Mouse (Mus musculus): ENCODE measurements at regions not wholly inside any gene's neighbourhood (a gene's known extent, or its start where the extent isn't known, plus 50 kb on each side); places are given as distances from the start of the nearest gene placed in this dataset.

GRCm38 (mm10) chr14:105800142-105800925 is 96.3 kb downstream of the Spry2 start:
- DNase-seq (ENCODE audit: low spot score) (no peak), ATAC-seq (ENCODE audit: insufficient read depth, low FRiP score, low TSS enrichment) (no peak)
- Histone ChIP-seq H3K36me3 (ENCODE audit: control insufficient read depth, insufficient read depth, low read length) (no peaks in the 10 kb centered on the region), H3K27ac (ENCODE audit: low read depth, low read length) (no peak overlapping the region), H3K9ac (ENCODE audit: low read length) (no peak overlapping the region), H3K9me3 (ENCODE audit: control insufficient read depth, low read length) (no peaks in the 10 kb centered on the region), H3K4me3 (ENCODE audit: low read depth, low read length) (no peak overlapping the region), H3K4me1 (ENCODE audit: control insufficient read depth, insufficient read depth, low read length) (no peaks in the 10 kb centered on the region), H3K27me3 (ENCODE audit: control insufficient read depth, insufficient read depth, low read length) (no peaks in the 10 kb centered on the region), H3K4me2 (ENCODE audit: low read depth) (no peak overlapping the region)
- WGBS, result 87% methylated on average over 13 of the region's 13 CpGs

GRCm38 (mm10) chr14:105799401-105799861 is 97.2 kb downstream of the Spry2 start:
- Histone ChIP-seq H3K9me3 (ENCODE audit: control insufficient read depth, low read length) (no peaks in the 10 kb centered on the region), H3K4me1 (ENCODE audit: control insufficient read depth, insufficient read depth, low read length) (no peaks in the 10 kb centered on the region), H3K4me2 (ENCODE audit: low read depth) (no peak overlapping the region), H3K9ac (ENCODE audit: low read length) (no peak overlapping the region), H3K27me3 (ENCODE audit: control insufficient read depth, insufficient read depth, low read length) (no peaks in the 10 kb centered on the region), H3K4me3 (ENCODE audit: low read depth, low read length) (no peak overlapping the region), H3K27ac (ENCODE audit: low read depth, low read length) (no peak overlapping the region), H3K36me3 (ENCODE audit: control insufficient read depth, insufficient read depth, low read length) (no peaks in the 10 kb centered on the region)
- DNase-seq (ENCODE audit: low spot score), result no peak
- WGBS, result 27% methylated on average over 3 of the region's 3 CpGs
- no peak for ATAC-seq (ENCODE audit: insufficient read depth, low FRiP score, low TSS enrichment)

DNA sequence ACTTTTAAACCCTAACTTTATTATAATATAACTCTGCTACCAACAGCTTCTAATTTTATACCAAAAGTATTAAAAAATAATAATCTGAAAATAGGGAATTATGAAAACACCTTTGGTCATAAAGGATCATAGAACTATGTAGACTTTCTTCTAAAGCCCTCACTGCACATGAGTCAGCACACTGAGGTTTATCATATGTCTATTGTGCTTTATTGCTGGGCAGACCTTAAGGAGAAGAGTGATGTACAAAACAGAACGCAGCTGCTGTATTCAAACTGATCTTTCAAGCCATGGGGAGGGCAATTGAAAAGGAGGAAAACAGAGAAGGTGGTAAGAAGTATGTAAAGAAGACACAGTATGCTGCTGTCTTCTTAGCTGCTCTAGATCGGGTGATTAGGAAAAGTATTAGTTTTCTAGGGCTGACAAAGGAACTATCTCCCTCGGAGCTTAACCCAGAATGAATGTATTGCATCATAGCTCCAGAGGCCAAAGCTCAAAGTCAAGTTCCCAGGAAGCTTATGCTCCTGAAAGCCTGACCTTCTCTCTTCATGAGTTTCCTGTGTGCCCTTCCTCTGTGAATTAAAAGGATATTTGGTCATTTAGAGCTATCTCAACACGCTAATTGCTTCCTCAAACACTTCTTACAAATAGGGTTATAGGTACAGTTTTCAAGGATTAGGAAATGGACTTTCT is 103.5 kb downstream of the Spry2 start:
- WGBS, result 88% methylated on average over 4 of the region's 4 CpGs
- no peaks in the 10 kb centered on the region for H3K9me3 ChIP-seq (ENCODE audit: control insufficient read depth, low read length)
- no peak for DNase-seq (ENCODE audit: low spot score)
- no peaks in the 10 kb centered on the region for H3K36me3 ChIP-seq (ENCODE audit: control insufficient read depth, insufficient read depth, low read length)
- ATAC-seq (ENCODE audit: insufficient read depth, low FRiP score, low TSS enrichment), result no peak
- H3K4me3 ChIP-seq (ENCODE audit: low read depth, low read length), result no peak overlapping the region
- H3K27me3 ChIP-seq (ENCODE audit: control insufficient read depth, insufficient read depth, low read length), result no peaks in the 10 kb centered on the region
- no peak overlapping the region for H3K4me2 ChIP-seq (ENCODE audit: low read depth)
- no peak overlapping the region for H3K27ac ChIP-seq (ENCODE audit: low read depth, low read length)
- no peaks in the 10 kb centered on the region for H3K4me1 ChIP-seq (ENCODE audit: control insufficient read depth, insufficient read depth, low read length)
- H3K9ac ChIP-seq (ENCODE audit: low read length), result no peak overlapping the region

- H3K27ac ChIP-seq (ENCODE audit: low read depth, low read length), result no peak overlapping the region
- DNase-seq (ENCODE audit: low spot score), result no peak
- H3K4me3 ChIP-seq (ENCODE audit: low read depth, low read length), result no peak overlapping the region
- H3K27me3 ChIP-seq (ENCODE audit: control insufficient read depth, insufficient read depth, low read length), result no peaks in the 10 kb centered on the region
- 80% methylated on average over 4 of the region's 4 CpGs for WGBS
- no peak for ATAC-seq (ENCODE audit: insufficient read depth, low FRiP score, low TSS enrichment)
- H3K36me3 ChIP-seq (ENCODE audit: control insufficient read depth, insufficient read depth, low read length), result no peaks in the 10 kb centered on the region
- H3K9ac ChIP-seq (ENCODE audit: low read length), result no peak overlapping the region
- no peaks in the 10 kb centered on the region for H3K4me1 ChIP-seq (ENCODE audit: control insufficient read depth, insufficient read depth, low read length)
- H3K9me3 ChIP-seq (ENCODE audit: control insufficient read depth, low read length), result no peaks in the 10 kb centered on the region
- no peak overlapping the region for H3K4me2 ChIP-seq (ENCODE audit: low read depth)
Measured at GRCm38 (mm10) chr14:105790441-105790840, 106.2 kb downstream of the Spry2 start.

- DNase-seq (ENCODE audit: low spot score) (no peak), ATAC-seq (ENCODE audit: insufficient read depth, low FRiP score, low TSS enrichment) (no peak)
- no peak overlapping the region for H3K9ac ChIP-seq (ENCODE audit: low read length)
- H3K27ac ChIP-seq (ENCODE audit: low read depth, low read length), result no peak overlapping the region
- H3K4me1 ChIP-seq (ENCODE audit: control insufficient read depth, insufficient read depth, low read length), result no peaks in the 10 kb centered on the region
- WGBS, result 86% methylated on average over 5 of the region's 5 CpGs
- no peak overlapping the region for H3K4me3 ChIP-seq (ENCODE audit: low read depth, low read length)
- H3K27me3 ChIP-seq (ENCODE audit: control insufficient read depth, insufficient read depth, low read length), result no peaks in the 10 kb centered on the region
- no peaks in the 10 kb centered on the region for H3K9me3 ChIP-seq (ENCODE audit: control insufficient read depth, low read length)
- H3K4me2 ChIP-seq (ENCODE audit: low read depth), result no peak overlapping the region
- H3K36me3 ChIP-seq (ENCODE audit: control insufficient read depth, insufficient read depth, low read length), result no peaks in the 10 kb centered on the region
Measured at GRCm38 (mm10) chr14:105783428-105783827, 113.2 kb downstream of the Spry2 start.

DNA sequence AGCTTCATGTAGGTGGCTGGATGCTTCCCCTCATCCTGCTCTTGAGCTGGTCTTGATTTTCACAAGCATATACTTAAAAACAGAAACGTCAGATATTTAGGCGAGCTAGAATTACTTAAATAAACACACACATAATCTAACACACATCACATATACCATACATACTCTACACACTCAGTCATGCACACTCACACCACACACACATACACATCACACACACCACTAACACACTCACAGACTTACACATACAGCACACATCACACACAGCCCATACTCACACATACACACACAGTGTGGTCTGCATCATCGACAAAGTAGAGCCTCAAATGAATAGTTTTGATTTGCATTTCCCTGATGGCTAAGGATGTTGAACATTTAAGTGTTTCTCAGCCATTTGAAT is 116.9 kb downstream of the Spry2 start:
- H3K4me1 ChIP-seq (ENCODE audit: control insufficient read depth, insufficient read depth, low read length), result no peaks in the 10 kb centered on the region
- 88% methylated on average over 3 of the region's 3 CpGs for WGBS

GRCm38 (mm10) chr14:105779349-105779748 is 117.3 kb downstream of the Spry2 start:
- Histone ChIP-seq H3K27ac (ENCODE audit: low read depth, low read length) (no peak overlapping the region), H3K4me3 (ENCODE audit: low read depth, low read length) (no peak overlapping the region), H3K4me2 (ENCODE audit: low read depth) (no peak overlapping the region), H3K9me3 (ENCODE audit: control insufficient read depth, low read length) (no peaks in the 10 kb centered on the region), H3K4me1 (ENCODE audit: control insufficient read depth, insufficient read depth, low read length) (no peaks in the 10 kb centered on the region), H3K36me3 (ENCODE audit: control insufficient read depth, insufficient read depth, low read length) (no peaks in the 10 kb centered on the region), H3K27me3 (ENCODE audit: control insufficient read depth, insufficient read depth, low read length) (no peaks in the 10 kb centered on the region), H3K9ac (ENCODE audit: low read length) (no peak overlapping the region)
- WGBS, result 88% methylated on average over 4 of the region's 4 CpGs
- DNase-seq (ENCODE audit: low spot score), result no peak
- ATAC-seq (ENCODE audit: insufficient read depth, low FRiP score, low TSS enrichment), result no peak

More for the DNA sequence above, 116.9 kb downstream of the Spry2 start:
- Histone ChIP-seq H3K9me3 (ENCODE audit: control insufficient read depth, low read length) (no peaks in the 10 kb centered on the region), H3K27ac (ENCODE audit: low read depth, low read length) (no peak overlapping the region), H3K9ac (ENCODE audit: low read length) (no peak overlapping the region), H3K27me3 (ENCODE audit: control insufficient read depth, insufficient read depth, low read length) (no peaks in the 10 kb centered on the region), H3K4me2 (ENCODE audit: low read depth) (no peak overlapping the region), H3K4me3 (ENCODE audit: low read depth, low read length) (no peak overlapping the region), H3K36me3 (ENCODE audit: control insufficient read depth, insufficient read depth, low read length) (no peaks in the 10 kb centered on the region)
- ATAC-seq (ENCODE audit: insufficient read depth, low FRiP score, low TSS enrichment) (no peak), DNase-seq (ENCODE audit: low spot score) (no peak)

DNA sequence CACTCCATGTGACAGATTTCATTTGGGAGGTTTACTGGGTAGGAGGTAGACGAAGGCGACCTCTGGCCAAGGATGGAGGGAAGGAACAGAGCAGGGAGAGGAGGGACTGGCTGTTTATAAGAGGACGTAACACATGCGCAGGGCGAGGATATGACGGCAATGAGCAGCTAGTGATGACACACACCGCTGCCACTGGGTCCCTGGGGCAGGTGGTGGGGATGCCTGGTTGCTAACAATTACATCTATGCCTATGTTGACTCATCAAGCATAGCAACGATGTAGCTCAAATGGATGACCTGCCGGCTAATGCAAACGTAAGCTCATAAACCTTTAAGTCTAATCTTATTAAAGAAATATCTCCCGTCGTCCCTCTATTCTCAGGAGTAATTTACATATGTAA is 122.9 kb downstream of the Spry2 start:
- no peak for ATAC-seq (ENCODE audit: insufficient read depth, low FRiP score, low TSS enrichment)
- Histone ChIP-seq H3K4me2 (ENCODE audit: low read depth) (no peak overlapping the region), H3K4me1 (ENCODE audit: control insufficient read depth, insufficient read depth, low read length) (no peaks in the 10 kb centered on the region), H3K27me3 (ENCODE audit: control insufficient read depth, insufficient read depth, low read length) (no peaks in the 10 kb centered on the region), H3K4me3 (ENCODE audit: low read depth, low read length) (no peak overlapping the region), H3K9me3 (ENCODE audit: control insufficient read depth, low read length) (no peaks in the 10 kb centered on the region), H3K36me3 (ENCODE audit: control insufficient read depth, insufficient read depth, low read length) (no peaks in the 10 kb centered on the region), H3K27ac (ENCODE audit: low read depth, low read length) (no peak overlapping the region), H3K9ac (ENCODE audit: low read length) (no peak overlapping the region)
- 92% methylated on average over 12 of the region's 12 CpGs for WGBS
- no peak for DNase-seq (ENCODE audit: low spot score)

DNA sequence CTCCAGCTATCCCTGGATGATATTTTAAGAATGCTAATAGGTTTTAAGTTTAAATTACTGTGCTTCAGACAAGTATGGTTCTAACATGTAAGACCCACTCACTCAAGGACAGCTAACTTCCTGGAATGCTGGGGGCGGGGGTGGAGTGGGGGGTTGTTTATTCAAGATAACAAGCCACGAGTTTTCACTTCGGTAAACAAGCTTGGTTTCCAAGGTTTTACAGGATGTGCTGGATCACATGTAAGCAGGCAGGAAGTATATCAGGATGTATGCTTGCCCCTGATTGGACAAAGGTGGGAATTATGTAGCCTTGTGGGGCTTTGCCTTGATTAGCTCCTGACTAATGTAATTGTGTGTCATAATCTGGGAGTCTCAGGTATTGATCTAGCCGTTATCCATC is 129.5 kb downstream of the Spry2 start:
- Histone ChIP-seq H3K9me3 (ENCODE audit: control insufficient read depth, low read length) (no peaks in the 10 kb centered on the region), H3K9ac (ENCODE audit: low read length) (no peak overlapping the region), H3K27me3 (ENCODE audit: control insufficient read depth, insufficient read depth, low read length) (no peaks in the 10 kb centered on the region), H3K4me1 (ENCODE audit: control insufficient read depth, insufficient read depth, low read length) (no peaks in the 10 kb centered on the region), H3K36me3 (ENCODE audit: control insufficient read depth, insufficient read depth, low read length) (no peaks in the 10 kb centered on the region), H3K27ac (ENCODE audit: low read depth, low read length) (no peak overlapping the region), H3K4me3 (ENCODE audit: low read depth, low read length) (no peak overlapping the region), H3K4me2 (ENCODE audit: low read depth) (no peak overlapping the region)
- 86% methylated on average over 4 of the region's 4 CpGs for WGBS
- DNase-seq (ENCODE audit: low spot score) (no peak), ATAC-seq (ENCODE audit: insufficient read depth, low FRiP score, low TSS enrichment) (no peak)
